Mouse (Mus musculus): Measurements from ENCODE around the gene Atoh7. TPM values are rescaled to one million over a fixed set of nuclear protein-coding genes. Genes with fewer than 3 reads are reported as not detected.

Gene Atoh7
- polyA plus RNA-seq, 1 experiment = not detected

- H3K4me1 ChIP-seq (ENCODE audit: control insufficient read depth, insufficient read depth, low read length) = no peaks in the 10 kb centered on the region
- no peak for TF ChIP-seq POLR2A (IDR thresholded peaks at IDR 0.05; ENCODE audit: borderline replicate concordance, low read depth, low read length)
- TF ChIP-seq CTCF (IDR thresholded peaks at IDR 0.05; ENCODE audit: low read depth, low read length) = no peak
- H3K4me3 ChIP-seq (ENCODE audit: insufficient read depth, low read length) = no peak overlapping the region
- no peak overlapping the region for H3K27ac ChIP-seq (ENCODE audit: insufficient read depth, low read depth, low read length)
Measured at GRCm38 (mm10) chr10:63117583-63117982, 18.1 kb downstream of the Atoh7 start.

- no peaks in the 10 kb centered on the region for H3K4me1 ChIP-seq (ENCODE audit: control insufficient read depth, insufficient read depth, low read length)
- H3K4me3 ChIP-seq (ENCODE audit: insufficient read depth, low read length) = no peak overlapping the region
- TF ChIP-seq CTCF (IDR thresholded peaks at IDR 0.05; ENCODE audit: low read depth, low read length) = no peak
- TF ChIP-seq POLR2A (IDR thresholded peaks at IDR 0.05; ENCODE audit: borderline replicate concordance, low read depth, low read length) = no peak
- no peak overlapping the region for H3K27ac ChIP-seq (ENCODE audit: insufficient read depth, low read depth, low read length)
Measured at GRCm38 (mm10) chr10:63119916-63120315, 20.5 kb downstream of the Atoh7 start.

DNA sequence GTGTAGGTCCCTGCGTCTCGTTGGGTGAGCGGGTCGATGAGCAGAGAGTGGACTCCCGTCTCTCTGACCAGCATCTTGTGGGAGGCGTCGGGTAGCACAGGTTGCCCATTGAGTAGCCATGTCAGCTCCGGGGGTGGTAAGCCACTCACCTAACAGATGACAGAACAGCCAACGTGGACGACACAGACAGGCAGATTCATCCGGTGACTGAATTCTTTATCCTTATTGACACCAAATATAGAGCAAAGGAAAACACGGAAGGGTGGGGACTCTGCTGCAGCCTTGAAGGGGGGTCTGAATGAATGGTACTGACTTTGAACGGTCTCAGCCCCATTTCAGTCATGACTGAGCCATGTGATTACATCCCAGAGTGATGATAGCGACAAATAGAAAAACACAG, 22.5 kb downstream of the Atoh7 start:
- Histone ChIP-seq H3K4me1 (ENCODE audit: control insufficient read depth, insufficient read depth, low read length) (no peaks in the 10 kb centered on the region), H3K4me3 (ENCODE audit: insufficient read depth, low read length) (no peak overlapping the region), H3K27ac (ENCODE audit: insufficient read depth, low read depth, low read length) (no peak overlapping the region)
- no peak for TF ChIP-seq CTCF (IDR thresholded peaks at IDR 0.05; ENCODE audit: low read depth, low read length)
- TF ChIP-seq POLR2A (IDR thresholded peaks at IDR 0.05; ENCODE audit: borderline replicate concordance, low read depth, low read length) = no peak

DNA sequence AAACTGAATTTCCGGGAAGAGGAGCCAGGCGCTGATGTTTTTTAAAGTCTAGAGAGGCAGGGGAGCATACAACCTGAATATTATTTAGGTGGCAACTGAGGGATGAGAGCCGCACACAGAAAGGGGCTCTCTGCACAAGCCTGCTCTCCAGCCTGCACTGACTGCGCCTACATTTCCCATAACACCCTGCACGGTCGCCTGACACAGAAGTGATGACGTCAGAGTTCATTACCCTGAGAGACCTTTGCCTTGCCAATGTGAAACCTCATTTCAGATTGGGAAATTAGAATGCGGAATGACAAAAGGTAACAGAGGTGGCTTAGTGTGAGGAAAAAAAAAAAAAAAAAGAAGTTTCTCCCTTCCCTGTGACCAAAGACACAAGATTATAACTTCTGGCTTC, 23.1 kb downstream of the Atoh7 start:
- no peak for TF ChIP-seq CTCF (IDR thresholded peaks at IDR 0.05; ENCODE audit: low read depth, low read length)
- TF ChIP-seq POLR2A (IDR thresholded peaks at IDR 0.05; ENCODE audit: borderline replicate concordance, low read depth, low read length) = no peak
- no peaks in the 10 kb centered on the region for H3K4me1 ChIP-seq (ENCODE audit: control insufficient read depth, insufficient read depth, low read length)
- no peak overlapping the region for H3K4me3 ChIP-seq (ENCODE audit: insufficient read depth, low read length)
- H3K27ac ChIP-seq (ENCODE audit: insufficient read depth, low read depth, low read length) = no peak overlapping the region

DNA sequence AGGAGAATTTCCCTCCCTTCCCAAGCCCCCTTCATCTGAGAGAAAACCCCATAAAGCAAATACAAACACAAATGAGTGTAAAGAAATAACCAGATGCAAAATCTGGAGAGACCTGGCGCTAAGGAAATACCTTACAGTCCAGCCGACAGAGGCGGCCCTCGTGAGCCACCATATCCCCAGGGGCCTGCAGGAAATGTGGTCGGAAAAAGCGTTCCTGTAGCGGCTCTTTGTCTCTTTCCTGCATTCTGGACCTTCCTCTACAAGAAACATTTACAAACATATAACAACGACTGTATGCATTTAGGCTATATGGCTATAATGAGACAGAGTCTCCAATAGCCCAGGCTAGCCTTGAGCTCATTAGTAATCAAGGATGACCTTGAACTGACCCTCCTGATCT, 23.7 kb downstream of the Atoh7 start:
- Histone ChIP-seq H3K27ac (ENCODE audit: insufficient read depth, low read depth, low read length) (no peak overlapping the region), H3K4me1 (ENCODE audit: control insufficient read depth, insufficient read depth, low read length) (no peaks in the 10 kb centered on the region), H3K4me3 (ENCODE audit: insufficient read depth, low read length) (no peak overlapping the region)
- TF ChIP-seq POLR2A (IDR thresholded peaks at IDR 0.05; ENCODE audit: borderline replicate concordance, low read depth, low read length) (no peak), CTCF (IDR thresholded peaks at IDR 0.05; ENCODE audit: low read depth, low read length) (no peak)

GRCm38 (mm10) chr10:63124016-63124415, 24.6 kb downstream of the Atoh7 start:
- no peak overlapping the region for H3K4me3 ChIP-seq (ENCODE audit: insufficient read depth, low read length)
- H3K4me1 ChIP-seq (ENCODE audit: control insufficient read depth, insufficient read depth, low read length) = no peaks in the 10 kb centered on the region
- no peak for TF ChIP-seq CTCF (IDR thresholded peaks at IDR 0.05; ENCODE audit: low read depth, low read length)
- TF ChIP-seq POLR2A (IDR thresholded peaks at IDR 0.05; ENCODE audit: borderline replicate concordance, low read depth, low read length) = no peak
- H3K27ac ChIP-seq (ENCODE audit: insufficient read depth, low read depth, low read length) = no peak overlapping the region

DNA sequence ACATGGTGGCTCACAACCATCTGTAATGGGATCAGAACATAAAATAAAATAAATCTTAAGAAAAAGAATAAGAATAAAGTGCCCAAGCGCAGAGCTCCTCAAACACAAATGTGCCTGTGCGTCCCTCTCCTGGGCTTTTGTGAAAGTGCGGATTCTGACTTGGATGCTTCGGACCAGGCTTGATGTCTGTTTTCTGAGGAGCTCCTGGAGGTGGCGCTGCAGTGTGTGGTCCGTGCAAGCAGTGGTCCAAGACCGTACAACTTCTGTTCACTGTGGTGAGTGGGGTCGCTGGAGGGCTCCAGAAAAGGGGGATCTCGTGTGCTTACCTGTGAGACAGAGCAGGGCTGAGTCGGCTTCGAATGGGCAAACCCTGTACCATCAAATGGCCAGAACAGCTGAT, 25.9 kb downstream of the Atoh7 start:
- Histone ChIP-seq H3K4me3 (ENCODE audit: insufficient read depth, low read length) (no peak overlapping the region), H3K27ac (ENCODE audit: insufficient read depth, low read depth, low read length) (no peak overlapping the region), H3K4me1 (ENCODE audit: control insufficient read depth, insufficient read depth, low read length) (no peaks in the 10 kb centered on the region)
- no peak for TF ChIP-seq POLR2A (IDR thresholded peaks at IDR 0.05; ENCODE audit: borderline replicate concordance, low read depth, low read length)
- 0 out of 2 replicates have a peak, but pooled peaks have one; percentile 15 for TF ChIP-seq CTCF (IDR thresholded peaks at IDR 0.05; ENCODE audit: low read depth, low read length)

DNA sequence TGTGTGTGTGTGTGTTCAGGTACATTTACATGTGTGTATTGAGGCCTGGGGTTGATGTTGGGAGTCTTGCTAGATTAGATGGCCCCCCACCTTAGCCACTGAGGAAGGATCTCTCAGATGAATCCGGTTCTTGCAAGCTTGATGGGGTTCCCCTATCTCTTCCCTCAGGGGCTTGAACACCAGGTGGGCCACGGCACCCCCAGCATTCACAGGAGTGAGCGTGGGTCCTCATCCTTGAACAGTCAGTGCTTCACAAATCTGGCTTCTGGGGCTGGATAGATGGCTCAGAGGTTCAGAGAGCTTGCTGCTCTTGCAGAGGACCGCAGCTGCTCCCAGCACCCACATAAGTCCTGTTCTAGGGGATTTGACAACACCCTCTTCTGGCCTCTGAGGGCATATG, 26.7 kb downstream of the Atoh7 start:
- H3K4me1 ChIP-seq (ENCODE audit: control insufficient read depth, insufficient read depth, low read length) = no peaks in the 10 kb centered on the region
- TF ChIP-seq POLR2A (IDR thresholded peaks at IDR 0.05; ENCODE audit: borderline replicate concordance, low read depth, low read length) = no peak
- no peak for TF ChIP-seq CTCF (IDR thresholded peaks at IDR 0.05; ENCODE audit: low read depth, low read length)
- H3K4me3 ChIP-seq (ENCODE audit: insufficient read depth, low read length) = no peak overlapping the region
- H3K27ac ChIP-seq (ENCODE audit: insufficient read depth, low read depth, low read length) = no peak overlapping the region

GRCm38 (mm10) chr10:63127156-63127555, 27.7 kb downstream of the Atoh7 start:
- H3K4me3 ChIP-seq (ENCODE audit: insufficient read depth, low read length) = no peak overlapping the region
- H3K27ac ChIP-seq (ENCODE audit: insufficient read depth, low read depth, low read length) = no peak overlapping the region
- TF ChIP-seq POLR2A (IDR thresholded peaks at IDR 0.05; ENCODE audit: borderline replicate concordance, low read depth, low read length) (no peak), CTCF (IDR thresholded peaks at IDR 0.05; ENCODE audit: low read depth, low read length) (no peak)
- H3K4me1 ChIP-seq (ENCODE audit: control insufficient read depth, insufficient read depth, low read length) = no peaks in the 10 kb centered on the region

- no peak overlapping the region for H3K27ac ChIP-seq (ENCODE audit: insufficient read depth, low read depth, low read length)
- H3K4me3 ChIP-seq (ENCODE audit: insufficient read depth, low read length) = no peak overlapping the region
- no peaks in the 10 kb centered on the region for H3K4me1 ChIP-seq (ENCODE audit: control insufficient read depth, insufficient read depth, low read length)
- no peak for TF ChIP-seq CTCF (IDR thresholded peaks at IDR 0.05; ENCODE audit: low read depth, low read length)
- no peak for TF ChIP-seq POLR2A (IDR thresholded peaks at IDR 0.05; ENCODE audit: borderline replicate concordance, low read depth, low read length)
Measured at GRCm38 (mm10) chr10:63128256-63128655, 28.8 kb downstream of the Atoh7 start.

- Histone ChIP-seq H3K27ac (ENCODE audit: insufficient read depth, low read depth, low read length) (no peak overlapping the region), H3K4me1 (ENCODE audit: control insufficient read depth, insufficient read depth, low read length) (no peaks in the 10 kb centered on the region), H3K4me3 (ENCODE audit: insufficient read depth, low read length) (no peak overlapping the region)
- TF ChIP-seq POLR2A (IDR thresholded peaks at IDR 0.05; ENCODE audit: borderline replicate concordance, low read depth, low read length) (no peak), CTCF (IDR thresholded peaks at IDR 0.05; ENCODE audit: low read depth, low read length) (no peak)
Measured at GRCm38 (mm10) chr10:63130500-63130899, 31.0 kb downstream of the Atoh7 start.

Measured in bone marrow macrophage, adult 2 months (primary cell).